ENCODE assay signal across 8 mouse cellular contexts in the genomic region with DNA sequence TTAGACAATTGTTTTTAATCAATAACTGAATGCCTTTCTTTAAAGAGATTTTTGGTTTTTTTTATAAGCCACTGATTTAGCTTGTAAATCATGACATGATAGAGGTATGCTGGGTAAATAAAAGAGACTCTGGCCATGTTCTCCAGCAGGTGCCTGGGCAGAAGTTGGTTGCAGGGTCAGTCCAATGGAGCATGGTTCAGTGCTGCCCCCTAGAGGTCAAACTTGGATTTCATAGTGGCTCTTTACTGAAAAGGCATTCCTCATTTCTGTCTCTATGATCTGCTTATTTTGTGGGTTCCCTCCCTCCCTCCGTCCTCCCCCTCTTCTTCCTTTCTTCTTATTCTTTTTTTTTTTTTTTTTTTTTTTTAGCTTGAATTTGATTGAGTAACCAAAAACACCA. TPM values are rescaled to one million over a fixed set of nuclear protein-coding genes. Genes with fewer than 3 reads are reported as not detected.
DNase-seq lines count a peak whose midpoint lies in the region; ATAC-seq and TF ChIP-seq lines count a peak whose summit lies in the region.

No protein-coding gene starts in this region.

- WGBS in neural tube, embryonic 15.5 days, result 10% methylated on average over 1 of the region's 1 CpGs
- WGBS in limb, embryonic 14.5 days, result 21% methylated on average over 1 of the region's 1 CpGs

- H3K27ac ChIP-seq in neural tube, embryonic 15.5 days (replicated peaks), result no peak overlapping the region
- no peak overlapping the region for H3K27ac ChIP-seq in limb, embryonic 14.5 days (replicated peaks; ENCODE audit: low read depth, low read length)

- H3K9ac ChIP-seq in neural tube, embryonic 15.5 days (replicated peaks), result no peak overlapping the region
- H3K9ac ChIP-seq in limb, embryonic 14.5 days (ENCODE audit: low read depth, low read length, severe bottlenecking), result no peak overlapping the region

- no peak overlapping the region for H3K4me3 ChIP-seq in neural tube, embryonic 15.5 days (replicated peaks)
- H3K4me3 ChIP-seq in limb, embryonic 14.5 days (replicated peaks; ENCODE audit: low read length), result no peak overlapping the region

- H3K9me3 ChIP-seq in neural tube, embryonic 15.5 days (replicated peaks), result no peaks in the 10 kb centered on the region
- no peaks in the 10 kb centered on the region for H3K9me3 ChIP-seq in limb, embryonic 14.5 days (ENCODE audit: control insufficient read depth, low read length)

- TF ChIP-seq POLR2A in limb, embryonic 14.5 days (IDR thresholded peaks at IDR 0.05; ENCODE audit: borderline replicate concordance, extremely low read depth, insufficient read depth, insufficient read length), result no peak

- no peaks in the 10 kb centered on the region for H3K27me3 ChIP-seq in neural tube, embryonic 15.5 days (replicated peaks)
- H3K27me3 ChIP-seq in limb, embryonic 14.5 days (ENCODE audit: control insufficient read depth, insufficient read depth, low read length), result no peaks in the 10 kb centered on the region

- H3K36me3 ChIP-seq in neural tube, embryonic 15.5 days, result peaks cover 45% of the 10 kb centered on the region
- peaks cover 56% of the 10 kb centered on the region for H3K36me3 ChIP-seq in limb, embryonic 14.5 days (ENCODE audit: control insufficient read depth, insufficient read depth, low read length)

- no peaks in the 10 kb centered on the region for H3K4me1 ChIP-seq in neural tube, embryonic 15.5 days
- 0 out of 2 replicates have a peak, but pooled peaks cover 3% of the 10 kb centered on the region for H3K4me1 ChIP-seq in limb, embryonic 14.5 days (ENCODE audit: control insufficient read depth, insufficient read depth, low read length)

- DNase-seq in neural tube, embryonic 10.5 days (ENCODE audit: extremely low spot score, low spot score), result peak; percentile 73
- DNase-seq in c-Kit-positive CD71-negative TER-119-negative erythroid progenitor cells, embryonic 14.5 days (ENCODE audit: low read depth), result peak; percentile 82
- DNase-seq in frontal cortex, adult 2 months (ENCODE audit: extremely low spot score in 1 of 2, low spot score in 1 of 2), result peak; percentile 49 to 91
- DNase-seq in kidney, adult 8-10 months, result peak; percentile 55 to 82
- DNase-seq in limb, embryonic 14.5 days (ENCODE audit: low spot score), result peak; percentile 83
- DNase-seq in ovary, postnatal 14 days (ENCODE audit: low spot score), result peak; percentile 84
- peak; percentile 72 for DNase-seq in thymus, postnatal 0 days (ENCODE audit: low spot score)

- H3K4me2 ChIP-seq in neural tube, embryonic 15.5 days, result no peak overlapping the region
- no peak overlapping the region for H3K4me2 ChIP-seq in limb, embryonic 14.5 days (replicated peaks; ENCODE audit: low read depth, low read length, severe bottlenecking)

- ATAC-seq in neural tube, embryonic 15.5 days (ENCODE audit: low FRiP score), result no peak
- ATAC-seq in limb, embryonic 14.5 days (ENCODE audit: low FRiP score, low read depth), result peak; percentile 44; the same call in 1 of the 2 replicates

RNA-seq across cellular contexts. Expression of gene B130006D01Rik, which starts 27.6 kb away (rescaled TPM):
- 0.99 and 1.3 TPM in 2 replicates for polyA plus RNA-seq in neural tube, embryonic 15.5 days (2015; fragmentation: Nextera tagmentation; extraction: Ambion mirVana)
- polyA plus RNA-seq in frontal cortex, adult 2 months (2012; rRNA removed), result 0.52 and 0.55 TPM in 2 replicates
- polyA plus RNA-seq in limb, embryonic 14.5 days (2012; rRNA removed), result 0.34 and 0.46 TPM in 2 replicates
- 1.6 and 2.2 TPM in 2 replicates for polyA plus RNA-seq in limb, embryonic 14.5 days (2014; fragmentation: Nextera tagmentation; extraction: Ambion mirVana)
- polyA plus RNA-seq in thymus, postnatal 0 days (2015; fragmentation: Nextera tagmentation; extraction: Ambion mirVana), result 0.36 and 1.0 TPM in 2 replicates

RNA-seq across cellular contexts. Expression of gene Zfp652, which starts 38.5 kb away (rescaled TPM):
- polyA plus RNA-seq in neural tube, embryonic 15.5 days (2015; fragmentation: Nextera tagmentation; extraction: Ambion mirVana), result 23.8 and 24.4 TPM in 2 replicates
- polyA plus RNA-seq in frontal cortex, adult 2 months (2012; rRNA removed), result 25.3 and 26.1 TPM in 2 replicates
- 25.3 and 31.2 TPM in 2 replicates for polyA plus RNA-seq in limb, embryonic 14.5 days (2012; rRNA removed)
- polyA plus RNA-seq in limb, embryonic 14.5 days (2014; fragmentation: Nextera tagmentation; extraction: Ambion mirVana), result 13.3 and 13.8 TPM in 2 replicates
- polyA plus RNA-seq in thymus, postnatal 0 days (2015; fragmentation: Nextera tagmentation; extraction: Ambion mirVana), result 11.9 and 14.9 TPM in 2 replicates
